Mouse (Mus musculus) midbrain, postnatal 0 days (tissue): Measurements from ENCODE around the gene Serpina3j. TPM values are rescaled to one million over a fixed set of nuclear protein-coding genes. Genes with fewer than 3 reads are reported as not detected.

Experiments
- ATAC-seq: fragments of 200-750 bp; cut with Nextera tagmentation; 2 replicates; pipeline ENCODE4 v1.8.0; 2017; ENCODE audit warnings: moderate number of reproducible peaks, mild to moderate bottlenecking, moderate TSS enrichment, moderate library complexity; ENCODE audit not compliant: low FRiP score
- DNase-seq: peaks from one replicate; pipeline ENCODE4 v3.0.0-alpha.2; 2015; ENCODE audit warnings: low spot score
- H3K27ac ChIP-seq: fragments of 300-500 bp; sonication (generic); 2 replicates; pipeline ENCODE4 v1.5.1; 2014; ENCODE audit warnings: low read depth, mild to moderate bottlenecking, low read length, mixed read lengths
- H3K27me3 ChIP-seq: fragments of 300-500 bp; sonication (generic); 2 replicates; pipeline ENCODE4 v1.6.1; 2014; ENCODE audit warnings: low read length, control low read depth, mixed read lengths; ENCODE audit not compliant: insufficient read depth
- H3K36me3 ChIP-seq: fragments of 300-500 bp; sonication (generic); 2 replicates; pipeline ENCODE4 v1.6.1; 2014; ENCODE audit warnings: low read length, control low read depth, mixed read lengths; ENCODE audit not compliant: insufficient read depth
- H3K4me1 ChIP-seq: fragments of 300-500 bp; sonication (generic); 2 replicates; pipeline ENCODE4 v1.6.1; 2014; ENCODE audit warnings: mild to moderate bottlenecking, control low read depth, antibody characterized with exemption, low read length, mixed read lengths; ENCODE audit not compliant: insufficient read depth
- H3K4me2 ChIP-seq: fragments of 300-500 bp; sonication (generic); 2 replicates; pipeline ENCODE4 v1.6.1; 2014; ENCODE audit warnings: low read depth, mild to moderate bottlenecking, low read length, mixed read lengths; ENCODE audit not compliant: poor library complexity, severe bottlenecking
- H3K4me3 ChIP-seq: fragments of 300-500 bp; sonication (generic); 2 replicates; pipeline ENCODE4 v1.5.1; 2014; ENCODE audit warnings: low read depth, mild to moderate bottlenecking, low read length, moderate library complexity
- H3K9ac ChIP-seq: fragments of 300-500 bp; sonication (generic); replicated peaks from 2 replicates; pipeline ENCODE4 v1.6.1; 2014; ENCODE audit warnings: mild to moderate bottlenecking, low read length, moderate library complexity, mixed read lengths; ENCODE audit not compliant: poor library complexity, severe bottlenecking
- H3K9me3 ChIP-seq: fragments of 300-500 bp; sonication (generic); 2 replicates; pipeline ENCODE4 v1.6.1; 2016; ENCODE audit warnings: low read length, control low read depth
- CTCF ChIP-seq: IDR thresholded peaks from 2 replicates; pipeline ENCODE4 v1.5.1; 2016; ENCODE audit warnings: antibody characterized with exemption, mild to moderate bottlenecking
- WGBS: fragments of 180-500 bp; shearing (Covaris S2); extraction: QIAGEN DNeasy Blood & Tissue Kit; methylation state at CpG from one replicate; pipeline ENCODE4 v1.1.7; 2014; 5-methylcytosine and 5-hydroxymethylcytosine counted together
- polyA plus RNA-seq: library from polyadenylated mRNA; unstranded; fragments of >200 nt; fragmentation: Nextera tagmentation; extraction: Ambion mirVana; gene quantifications from 2 replicates; pipeline ENCODE4 v1.2.1, GENCODE M21; 2015
- total RNA-seq: library from RNA; depleted of rRNA; stranded (reverse); fragments of >200 nt; gene quantifications from 2 replicates; pipeline ENCODE4 v1.2.3, GENCODE M21; 2014; rRNA removed

The Serpina3j gene
- total and polyA plus RNA-seq, 2 experiments from 2014 or later: not detected

DNA sequence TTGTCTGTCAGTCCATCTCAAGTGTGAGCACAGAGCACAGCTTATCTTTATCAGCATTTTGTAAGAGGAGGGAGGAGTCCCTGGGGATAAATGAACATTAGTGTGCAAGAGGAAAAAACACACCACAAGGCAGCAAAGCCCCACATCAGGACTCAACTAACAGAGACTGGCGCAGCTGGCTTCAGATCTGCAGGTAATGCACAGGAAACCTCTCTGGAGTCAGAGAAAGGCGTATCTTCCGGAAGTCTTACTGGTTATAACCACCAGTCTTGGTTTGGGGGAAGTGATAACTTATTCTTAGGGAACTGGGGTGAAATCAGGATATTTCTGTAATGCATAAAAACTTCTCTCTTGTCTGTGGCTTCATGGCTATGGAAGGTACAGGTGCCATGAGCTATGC, 41.7 kb downstream of the Serpina3j start:
- no peak overlapping the region for H3K4me3 ChIP-seq
- H3K27ac ChIP-seq: no peak overlapping the region
- TF ChIP-seq CTCF: no peak
- DNase-seq (no peak), ATAC-seq (no peak)
- no peaks in the 10 kb centered on the region for H3K36me3 ChIP-seq
- 85% methylated on average over 3 of the region's 3 CpGs for WGBS
- no peaks in the 10 kb centered on the region for H3K27me3 ChIP-seq
- no peak overlapping the region for H3K9ac ChIP-seq
- H3K4me2 ChIP-seq: no peak overlapping the region
- no peaks in the 10 kb centered on the region for H3K9me3 ChIP-seq
- H3K4me1 ChIP-seq: no peaks in the 10 kb centered on the region

DNA sequence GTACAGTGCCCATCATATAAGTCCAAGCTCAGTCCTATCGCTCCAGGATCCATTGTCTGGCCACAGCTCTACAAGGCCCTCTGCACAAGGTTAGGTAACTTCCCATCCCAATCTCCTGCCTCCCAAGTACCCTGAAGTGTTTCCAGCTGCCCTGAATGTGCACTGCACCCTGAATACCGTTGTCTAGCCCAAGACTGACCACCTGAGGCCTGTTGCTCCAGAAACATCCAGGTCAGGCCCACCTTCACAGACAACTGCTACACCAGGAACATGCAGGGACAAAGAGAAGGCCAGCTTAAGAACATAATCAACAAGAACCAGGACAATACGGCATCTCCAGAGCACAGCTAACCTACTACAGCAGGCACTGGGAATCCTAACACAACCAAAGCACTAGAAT, 55.6 kb downstream of the Serpina3j start:
- no peaks in the 10 kb centered on the region for H3K4me1 ChIP-seq
- H3K9me3 ChIP-seq: no peaks in the 10 kb centered on the region
- ATAC-seq: no peak
- no peak for DNase-seq
- TF ChIP-seq CTCF: no peak
- no peaks in the 10 kb centered on the region for H3K36me3 ChIP-seq
- H3K4me2 ChIP-seq: no peak overlapping the region
- H3K4me3 ChIP-seq: no peak overlapping the region
- WGBS: 90% methylated on average over 3 of the region's 3 CpGs
- H3K9ac ChIP-seq: no peak overlapping the region
- H3K27me3 ChIP-seq: no peaks in the 10 kb centered on the region
- H3K27ac ChIP-seq: no peak overlapping the region

Other genes with a start within 250 kb of the Serpina3j start
- not detected in 2 replicates for gene Serpina5, start 213.4 kb upstream of the Serpina3j start, total RNA-seq
- not detected in 2 replicates for gene Serpina5, start 213.4 kb upstream of the Serpina3j start, polyA plus RNA-seq
- not detected in 2 replicates for gene Serpina3a, start 201.8 kb upstream of the Serpina3j start, total RNA-seq
- not detected in 2 replicates for gene Serpina3a, start 201.8 kb upstream of the Serpina3j start, polyA plus RNA-seq
- not detected in 2 replicates for gene Serpina3b, start 186.6 kb upstream of the Serpina3j start, total RNA-seq
- not detected in 2 replicates for gene Serpina3b, start 186.6 kb upstream of the Serpina3j start, polyA plus RNA-seq
- gene Serpina3c, start 160.7 kb upstream of the Serpina3j start, total RNA-seq: not detected in 2 replicates
- not detected in 2 replicates for gene Serpina3c, start 160.7 kb upstream of the Serpina3j start, polyA plus RNA-seq
- 0.55 TPM in 1 of 2 replicates, not detected in the other for gene Serpina3f, start 100.0 kb upstream of the Serpina3j start, total RNA-seq
- gene Serpina3f, start 100.0 kb upstream of the Serpina3j start, polyA plus RNA-seq: 0.07 and 0.15 TPM in 2 replicates
- 0.77 and 1.2 TPM in 2 replicates for gene Serpina3g, start 78.3 kb upstream of the Serpina3j start, total RNA-seq
- 0.83 and 1.4 TPM in 2 replicates for gene Serpina3g, start 78.3 kb upstream of the Serpina3j start, polyA plus RNA-seq
- gene Serpina3i, start 51.4 kb upstream of the Serpina3j start, total RNA-seq: 0.49 TPM in 1 of 2 replicates, not detected in the other
- not detected in 2 replicates for gene Serpina3i, start 51.4 kb upstream of the Serpina3j start, polyA plus RNA-seq
- not detected in 2 replicates for gene Serpina3k, start 23.9 kb downstream of the Serpina3j start, total RNA-seq
- not detected in 2 replicates for gene Serpina3k, start 23.9 kb downstream of the Serpina3j start, polyA plus RNA-seq
- gene Serpina3m, start 23.9 kb downstream of the Serpina3j start, total RNA-seq: not detected in 2 replicates
- gene Serpina3m, start 23.9 kb downstream of the Serpina3j start, polyA plus RNA-seq: not detected in 2 replicates
- gene Serpina3n, start 92.2 kb downstream of the Serpina3j start, total RNA-seq: 5.2 and 8.9 TPM in 2 replicates
- gene Serpina3n, start 92.2 kb downstream of the Serpina3j start, polyA plus RNA-seq: 4.7 and 5.8 TPM in 2 replicates
- gene Gsc, start 158.8 kb downstream of the Serpina3j start, total RNA-seq: not detected in 2 replicates
- gene Gsc, start 158.8 kb downstream of the Serpina3j start, polyA plus RNA-seq: 0.13 and 1.4 TPM in 2 replicates